Mouse (Mus musculus): ENCODE data around the gene Bptf.

DNA sequence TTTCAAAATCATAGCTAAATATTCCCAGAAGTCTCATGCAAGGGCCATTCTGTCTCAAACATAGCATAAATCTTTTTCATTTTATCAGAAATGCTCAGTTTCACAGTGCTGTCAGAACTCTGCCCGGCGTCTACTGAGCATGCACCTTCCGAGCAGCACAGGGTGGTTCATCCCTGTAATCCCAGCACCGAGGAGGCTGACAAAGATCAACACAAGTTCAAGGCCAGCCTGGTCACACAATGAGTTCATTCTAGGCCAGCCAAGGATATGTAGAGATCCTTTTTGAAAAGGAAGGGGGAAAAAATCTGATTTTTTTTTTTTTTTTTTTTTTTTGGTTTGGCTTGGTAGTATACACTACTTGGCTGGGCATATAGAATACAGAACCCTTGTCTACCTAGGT, 6.9 kb downstream of the Bptf start:
- no peak for TF ChIP-seq CTCF (IDR thresholded peaks at IDR 0.05; ENCODE audit: borderline replicate concordance, control insufficient read depth, extremely low read depth, insufficient read depth, low read length, poor library complexity)
- no peak for TF ChIP-seq POLR2A (IDR thresholded peaks at IDR 0.05; ENCODE audit: control insufficient read depth, extremely low read depth, insufficient read depth, low read length, poor library complexity)
